Mouse (Mus musculus) heart, adult 9 months (tissue): ENCODE data around the gene Prkn.

Source experiments
- DNase-seq, 2 experiments: peaks; one replicate each; pipeline ENCODE4 v3.0.0; 2022; ENCODE audit warnings: low spot score in 2 of 2

The Prkn gene

DNA sequence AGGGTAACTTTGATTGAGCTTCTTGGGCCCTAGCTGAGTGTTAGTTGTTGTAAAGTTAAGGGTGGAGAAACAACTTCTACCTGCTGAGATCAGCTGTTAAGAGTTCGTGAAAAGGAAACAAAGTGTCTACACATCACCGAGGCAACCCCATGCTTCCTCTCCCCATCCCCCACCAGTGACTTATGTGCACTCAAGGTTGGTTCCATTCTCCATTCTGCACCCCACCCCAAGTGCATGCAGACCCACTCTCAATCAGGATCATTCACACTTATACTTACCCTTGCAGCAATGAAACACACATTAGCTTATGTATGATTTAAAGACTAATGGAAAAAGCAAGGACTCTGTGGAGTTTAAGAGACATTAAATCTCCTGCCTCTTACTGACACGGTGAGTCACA is 691.9 kb downstream of the Prkn start:
- DNase-seq = no peak

DNA sequence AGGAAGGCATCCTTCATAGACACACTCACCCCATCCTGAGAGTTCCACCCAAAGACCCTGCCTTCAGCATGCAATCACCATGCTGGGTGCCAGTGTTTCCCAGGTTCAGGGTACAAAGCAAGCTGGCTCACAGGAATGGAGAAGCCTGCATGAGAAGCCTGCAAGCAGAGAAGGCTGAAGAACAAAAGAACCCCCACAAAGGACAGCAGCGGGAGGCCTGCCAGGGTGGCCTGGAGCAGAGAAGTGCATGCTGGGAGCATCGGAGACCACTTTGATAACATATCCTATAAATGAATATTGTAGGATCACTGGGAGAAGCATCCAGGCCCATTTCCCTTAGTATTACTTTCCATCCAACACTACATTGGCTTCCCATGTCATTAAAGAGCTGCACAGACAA is 692.6 kb downstream of the Prkn start:
- DNase-seq = no peak

DNA sequence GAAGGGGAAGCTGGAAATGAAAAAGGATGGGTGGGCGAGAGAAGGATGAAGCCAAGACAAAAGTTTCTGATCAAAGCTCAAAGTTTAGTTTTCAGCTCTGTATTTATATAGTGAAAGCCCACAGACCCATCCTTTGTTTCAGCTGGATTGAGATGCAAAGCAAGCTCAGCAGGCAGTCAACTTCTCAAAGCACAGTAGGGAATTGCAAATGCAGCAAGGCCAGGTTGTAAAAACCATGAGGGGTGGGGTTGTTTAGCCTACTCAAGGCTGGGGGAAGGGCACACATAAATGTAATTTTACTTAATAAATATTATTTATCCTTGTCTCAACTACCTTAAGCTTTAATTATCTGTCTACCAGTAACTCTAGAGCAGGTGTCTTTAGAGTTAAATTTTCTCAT is 693.7 kb downstream of the Prkn start:
- no peak for DNase-seq

DNA sequence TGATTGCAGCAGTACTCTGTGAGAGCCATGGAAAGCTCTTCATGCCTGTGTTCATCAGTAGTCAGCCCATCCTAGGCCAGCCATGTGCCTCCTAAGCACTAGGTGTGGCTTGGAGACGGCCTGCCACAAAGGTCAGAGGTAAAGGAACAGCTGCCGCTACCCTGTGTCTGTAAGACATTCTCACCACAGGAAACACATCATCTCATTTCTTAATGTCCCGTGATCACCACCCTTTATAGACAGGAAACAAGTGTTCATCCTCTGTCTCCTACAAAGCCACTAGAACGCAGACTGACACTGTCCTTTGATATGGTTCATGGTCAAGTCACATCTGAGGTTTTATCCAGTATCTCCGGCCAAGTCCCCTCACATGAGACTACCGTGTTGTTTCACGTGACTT is 698.6 kb downstream of the Prkn start:
- no peak for DNase-seq

DNA sequence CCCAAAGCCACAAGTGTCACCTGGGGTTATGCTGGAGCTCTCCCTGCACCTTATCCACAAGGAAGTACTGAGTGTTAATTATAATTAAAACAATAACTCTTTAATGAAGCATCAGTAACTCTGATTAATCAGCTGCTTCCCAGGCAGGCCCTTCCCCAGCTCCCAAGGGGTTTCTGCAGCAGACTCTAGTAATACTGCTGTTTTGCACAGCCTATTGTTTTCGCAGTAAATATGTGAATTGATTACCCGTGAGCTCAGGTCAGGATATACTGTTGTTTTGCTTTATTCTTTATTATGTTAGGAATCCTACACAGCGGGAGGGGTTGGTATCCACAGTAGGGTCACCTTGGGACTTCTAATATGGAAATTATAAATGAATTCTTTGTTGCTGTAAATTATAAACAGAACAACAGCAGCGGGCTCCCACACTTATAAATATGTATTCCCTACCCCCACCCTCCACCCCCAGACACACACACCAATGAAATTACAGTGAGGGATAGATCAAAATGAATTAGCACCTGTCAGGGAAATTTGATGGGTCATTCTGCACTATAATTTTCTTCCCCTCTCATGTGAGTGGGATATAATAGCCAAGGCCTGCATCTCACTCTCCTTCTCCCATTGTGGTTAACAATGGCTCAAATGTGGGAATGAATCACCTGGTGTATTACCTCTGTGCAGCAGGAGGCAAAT is 701.9 kb downstream of the Prkn start:
- no peak for DNase-seq

DNA sequence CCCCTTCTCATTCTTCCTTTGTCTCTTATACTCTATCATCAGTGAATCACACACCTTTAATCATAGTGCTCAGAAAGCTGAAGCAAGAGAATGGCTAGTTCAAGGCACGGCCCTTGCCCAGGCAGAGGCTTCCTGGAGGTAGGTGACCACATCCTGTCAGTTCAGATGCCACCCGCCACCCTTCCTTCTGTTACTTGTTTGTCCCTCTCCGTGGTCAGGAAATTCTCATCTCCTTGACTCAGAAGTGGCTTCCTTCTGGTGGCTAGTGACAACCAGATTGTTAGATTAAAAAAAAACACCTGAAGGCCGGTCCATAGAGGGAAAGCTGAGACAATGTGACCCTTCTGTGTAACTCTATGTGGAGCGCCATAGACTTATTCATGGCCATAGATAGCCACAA is 710.4 kb downstream of the Prkn start:
- DNase-seq = no peak

DNA sequence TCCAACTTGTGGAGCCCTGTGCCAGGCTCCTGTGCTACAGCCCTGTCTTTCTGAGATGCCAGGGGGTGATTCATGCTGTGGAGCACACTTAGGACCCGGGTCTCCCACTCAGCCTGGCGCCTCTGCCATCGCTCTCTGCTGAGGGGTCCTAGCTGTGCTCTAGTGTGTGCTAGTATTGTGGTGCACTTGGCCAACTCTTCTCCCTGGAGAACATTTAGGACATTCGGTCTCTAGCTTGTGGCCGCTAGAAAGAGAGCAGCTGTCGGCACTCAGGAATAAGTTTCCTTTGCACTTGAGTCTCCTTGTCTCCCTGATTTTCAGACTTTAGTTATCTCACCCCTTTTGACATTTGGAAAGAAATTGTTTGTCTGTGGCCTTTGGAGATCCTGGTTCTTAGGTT is 725.5 kb downstream of the Prkn start:
- DNase-seq = peak; percentile 6 to 11

DNA sequence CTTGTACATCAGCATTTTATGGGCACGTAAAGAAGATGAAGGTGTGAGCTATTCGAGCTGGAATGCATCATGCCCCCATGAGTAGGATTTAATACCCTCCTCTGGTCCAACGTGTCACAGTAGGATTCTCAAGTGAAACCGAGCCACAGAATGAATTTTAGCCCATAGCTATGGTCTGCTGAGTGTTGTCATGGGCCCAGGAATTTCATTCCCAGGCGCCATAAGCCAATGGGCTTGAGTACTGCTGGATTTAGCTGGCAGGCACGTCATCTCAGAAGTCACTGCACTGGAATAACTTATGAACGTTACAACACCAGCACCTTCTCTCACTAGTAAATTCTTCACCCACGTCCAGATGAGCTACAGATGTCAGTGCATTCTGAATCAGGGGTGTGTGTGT is 730.2 kb downstream of the Prkn start:
- DNase-seq = no peak

DNA sequence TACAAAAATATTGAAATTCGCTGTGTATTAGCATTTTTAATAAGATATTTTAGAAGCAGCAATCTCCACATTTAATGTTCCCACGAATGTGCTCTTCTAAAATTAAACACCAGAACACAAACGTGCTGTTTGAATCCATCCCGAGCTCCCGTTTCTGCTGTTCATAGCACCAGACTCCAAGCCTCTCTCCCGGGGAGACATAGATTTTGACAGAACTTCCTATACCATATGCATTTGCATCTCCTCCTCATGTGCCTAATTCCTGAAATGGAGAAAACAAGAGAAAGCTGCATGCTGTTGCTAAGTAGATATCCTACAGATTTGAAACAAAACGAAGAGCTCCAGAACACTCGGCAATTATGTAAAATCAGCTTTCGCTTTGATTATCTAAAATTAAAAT is 733.5 kb downstream of the Prkn start:
- no peak for DNase-seq

DNA sequence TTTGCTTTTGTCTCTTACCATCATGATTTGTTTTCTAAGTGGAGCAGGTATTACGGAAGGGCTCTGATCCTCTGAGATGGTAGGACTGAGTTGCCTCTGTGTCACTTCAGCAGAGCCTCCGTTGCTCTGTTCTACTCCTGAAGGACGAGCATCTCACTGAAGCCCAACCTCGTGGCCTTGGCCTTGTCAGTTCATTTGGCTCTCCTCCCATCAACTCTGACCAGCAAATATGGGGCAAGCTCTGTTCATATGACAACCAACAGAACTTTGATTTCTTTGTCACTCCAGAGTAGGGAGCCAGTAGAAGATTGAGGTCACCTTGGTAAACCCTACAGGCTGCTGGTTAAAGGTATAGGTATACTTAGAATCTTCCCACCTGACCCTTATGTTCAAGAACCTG is 745.3 kb downstream of the Prkn start:
- DNase-seq = no peak

DNA sequence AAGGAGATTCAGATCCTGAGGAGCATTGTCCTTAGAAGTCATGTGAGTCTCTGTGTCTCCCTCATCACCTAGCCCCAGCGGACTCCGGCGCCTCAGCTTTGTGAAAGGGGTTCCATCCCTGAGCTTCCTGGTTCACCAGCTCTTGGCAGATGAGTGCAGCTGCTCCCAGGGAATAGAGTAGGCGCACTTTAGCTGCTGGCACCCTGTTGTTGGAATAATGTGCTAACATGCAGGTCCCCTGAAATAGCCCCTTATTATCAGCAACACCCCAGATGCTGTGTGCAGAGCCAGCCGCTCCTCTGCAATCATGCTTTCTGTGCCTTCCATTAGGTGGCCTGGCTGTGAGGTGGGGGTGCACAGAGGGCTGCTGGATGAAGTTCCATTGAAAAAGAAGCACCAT is 767.7 kb downstream of the Prkn start:
- no peak for DNase-seq

DNA sequence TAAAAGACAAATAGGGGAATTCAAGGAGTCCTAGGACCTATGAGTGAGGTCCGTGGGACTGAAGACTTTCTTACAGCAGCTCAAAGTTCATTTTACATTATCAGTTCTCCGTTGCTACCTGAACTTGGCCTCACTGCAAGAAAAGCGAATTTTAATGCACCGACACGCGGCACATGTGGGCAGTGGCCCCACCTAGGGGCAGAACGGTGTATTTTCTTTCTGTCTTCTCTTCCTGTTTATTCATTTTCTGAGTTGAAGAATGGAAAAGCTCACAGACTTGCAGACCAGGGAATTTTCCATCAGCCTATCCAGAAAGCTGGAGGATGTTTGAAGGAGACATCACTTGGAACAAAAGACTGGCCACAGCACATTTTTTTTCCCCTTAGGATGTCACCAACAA is 771.3 kb downstream of the Prkn start:
- peak in 1 of 2 experiments; percentile 6 for DNase-seq

DNA sequence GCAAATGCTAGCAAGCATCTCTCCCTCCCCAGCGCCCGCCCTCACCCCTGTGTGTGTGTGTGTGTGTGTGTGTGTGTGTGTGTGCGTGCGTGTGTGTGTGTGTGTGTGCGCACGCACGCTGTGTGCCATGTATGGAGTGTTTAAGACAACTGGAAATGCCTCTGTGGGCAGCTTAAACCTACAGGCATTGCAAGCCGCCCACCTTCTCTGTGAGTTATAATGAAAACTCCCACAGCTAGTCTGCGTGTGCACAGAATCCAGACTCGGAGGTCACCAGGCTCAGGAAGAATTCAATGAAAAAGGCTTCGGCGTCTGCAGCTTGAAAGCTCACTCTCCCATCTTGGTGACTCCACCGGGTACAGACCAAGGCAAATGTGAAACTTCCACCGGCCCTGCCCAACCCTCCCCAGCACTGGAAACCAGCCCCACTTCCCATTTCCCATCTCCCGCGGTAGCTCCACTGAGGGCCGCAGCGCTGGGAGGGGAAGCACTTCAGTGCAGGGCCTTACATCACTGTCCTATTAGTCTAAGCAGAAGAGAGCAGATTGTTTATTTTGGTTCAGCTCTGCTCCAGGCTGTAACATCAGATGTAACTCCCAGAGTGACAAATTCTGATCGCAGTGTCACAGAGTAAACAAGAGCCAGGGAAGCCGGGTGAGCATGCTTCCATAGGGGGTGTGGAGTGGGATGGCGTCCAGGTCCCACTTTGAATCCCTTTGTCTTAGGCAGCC is 772.8 kb downstream of the Prkn start:
- DNase-seq = peak in 1 of 2 experiments; percentile 4

DNA sequence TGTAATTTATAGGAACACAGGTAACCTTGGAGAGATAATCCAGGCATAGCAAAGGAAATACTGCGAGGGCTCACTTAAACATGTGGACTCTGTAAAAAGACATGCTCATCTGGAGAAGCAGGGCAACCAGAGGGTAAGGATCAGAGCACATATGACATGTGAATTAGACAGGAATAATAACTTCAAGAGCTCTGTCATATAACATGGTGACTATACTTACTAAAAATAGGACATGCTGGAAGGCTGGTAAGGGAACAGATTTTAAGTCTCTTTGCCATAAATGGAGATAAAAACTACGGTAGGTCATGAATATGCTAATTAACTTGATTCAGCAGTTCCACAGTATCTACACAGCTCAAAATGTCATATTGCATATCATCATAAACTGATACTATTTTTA is 777.4 kb downstream of the Prkn start:
- no peak for DNase-seq

DNA sequence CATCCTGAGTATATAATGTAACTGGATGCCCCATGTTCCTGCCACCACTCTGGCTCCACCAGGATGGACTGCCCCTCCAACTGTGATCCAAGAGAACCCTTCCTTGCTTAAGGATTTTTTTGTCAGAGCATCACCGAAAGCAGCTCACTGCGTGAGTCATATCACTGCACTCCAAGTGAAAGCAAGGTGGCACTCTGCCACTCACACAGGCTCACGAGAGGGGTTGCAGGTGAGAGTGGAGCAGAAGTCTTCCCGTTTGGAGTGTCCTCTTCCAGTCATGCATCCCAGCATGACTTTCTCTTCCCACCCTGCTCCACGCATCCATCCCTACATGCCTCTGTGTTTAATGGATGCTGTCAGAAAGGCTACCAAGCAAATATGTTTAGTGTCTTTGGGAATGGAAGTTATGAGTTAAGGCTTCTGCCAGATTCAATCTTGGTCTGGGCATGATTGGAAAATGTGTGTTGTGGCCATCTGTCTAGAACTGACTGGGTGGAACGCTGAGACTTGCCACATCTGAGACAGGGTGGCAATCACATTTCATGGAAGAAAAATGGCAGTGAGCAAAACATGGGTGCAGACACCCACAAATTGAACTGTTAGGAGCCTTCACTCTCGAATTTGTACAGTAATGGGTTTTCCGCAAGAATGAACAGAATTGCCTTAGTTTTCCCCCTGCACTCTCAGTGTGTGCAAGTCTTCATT is 778.9 kb downstream of the Prkn start:
- no peak for DNase-seq

DNA sequence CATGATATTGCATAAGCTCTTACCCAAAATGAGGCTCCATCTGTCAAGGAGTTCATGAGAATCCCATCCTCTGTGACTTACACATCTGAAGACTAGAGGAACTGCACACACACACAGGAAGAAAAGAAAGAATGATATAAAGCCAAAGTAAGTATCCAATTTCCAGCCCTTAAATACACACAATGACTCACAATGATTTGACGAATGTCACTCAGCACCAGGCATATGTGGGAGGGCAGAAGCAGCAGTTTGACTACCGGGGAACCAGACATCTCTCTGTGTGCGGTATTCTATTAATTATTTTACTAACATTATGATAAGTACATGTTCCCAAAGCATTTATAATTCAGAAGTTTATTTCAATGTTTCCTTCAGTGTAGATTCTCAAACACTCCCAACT is 780.6 kb downstream of the Prkn start:
- DNase-seq = no peak

DNA sequence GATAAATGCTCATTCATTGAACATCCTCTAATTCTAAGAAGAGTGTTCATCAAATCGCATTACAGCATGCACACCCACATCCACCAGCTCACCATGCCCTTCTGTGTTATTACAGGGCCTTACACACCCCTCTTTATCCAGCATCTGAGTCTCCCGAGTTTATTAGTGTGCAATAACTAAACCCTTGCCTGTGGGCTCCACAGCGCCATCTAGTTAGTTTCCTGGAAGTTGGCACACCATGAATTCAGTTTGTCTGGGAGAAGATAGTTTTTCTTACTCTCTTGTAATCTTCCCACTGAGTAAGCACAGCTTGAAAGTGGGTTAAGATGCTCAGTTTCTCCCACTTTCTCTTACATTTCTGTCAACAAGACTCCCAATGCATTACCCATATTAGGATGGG is 781.3 kb downstream of the Prkn start:
- DNase-seq = no peak

DNA sequence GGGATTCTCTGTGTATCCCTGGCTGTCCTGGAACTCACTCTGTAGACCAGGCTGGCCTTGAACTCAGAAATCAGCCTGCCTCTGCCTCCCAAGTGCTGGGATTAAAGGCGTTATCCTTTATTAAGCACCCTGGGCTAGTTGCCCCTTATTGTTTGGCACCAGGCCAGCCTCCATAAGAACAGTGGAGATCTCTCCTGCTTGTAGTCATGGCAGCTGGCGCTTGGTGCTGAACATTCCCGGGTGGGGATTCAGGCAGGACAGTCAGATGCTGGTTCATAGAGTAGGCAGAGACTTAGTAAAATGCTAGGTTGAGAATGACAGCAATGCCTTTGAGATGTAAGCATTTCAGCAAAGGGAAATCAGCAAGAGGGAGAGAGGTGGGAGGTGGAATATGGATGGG is 786.1 kb downstream of the Prkn start:
- no peak for DNase-seq

DNA sequence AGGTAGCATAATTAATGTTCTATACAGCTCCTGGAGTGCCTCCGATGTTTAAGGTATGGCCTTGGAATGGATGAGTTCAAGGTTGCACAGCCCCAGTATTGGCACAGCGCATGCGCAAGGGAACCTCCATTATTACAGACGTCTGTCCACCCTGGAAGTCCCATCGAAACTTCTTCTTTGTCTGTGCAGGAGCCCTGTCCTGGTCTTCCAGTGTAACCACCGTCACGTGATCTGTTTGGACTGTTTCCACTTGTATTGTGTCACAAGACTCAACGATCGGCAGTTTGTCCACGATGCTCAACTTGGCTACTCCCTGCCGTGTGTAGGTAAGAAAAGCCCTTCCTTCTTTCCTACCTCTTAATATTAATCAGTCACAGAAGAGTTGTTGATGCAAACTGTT is 794.9 kb downstream of the Prkn start:
- DNase-seq = no peak

DNA sequence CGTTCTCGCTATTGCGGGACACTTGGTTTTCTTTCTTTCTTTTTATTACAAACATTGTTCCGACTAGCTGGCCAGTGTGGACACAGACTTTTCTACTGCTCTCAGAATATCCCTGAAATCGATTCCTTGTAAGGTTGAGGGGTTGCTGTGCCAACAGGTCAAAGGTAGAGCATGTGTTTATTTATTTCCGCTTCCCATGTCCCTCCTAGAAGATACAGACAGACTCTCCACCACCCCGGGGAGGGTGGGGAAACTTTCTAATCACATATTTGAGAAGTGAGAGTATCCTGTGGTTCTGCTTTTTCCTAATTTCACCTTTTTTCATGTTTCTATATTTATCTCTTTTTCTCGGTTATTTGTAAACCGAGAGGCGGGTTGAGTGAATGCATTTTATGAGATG is 797.5 kb downstream of the Prkn start:
- no peak for DNase-seq

DNA sequence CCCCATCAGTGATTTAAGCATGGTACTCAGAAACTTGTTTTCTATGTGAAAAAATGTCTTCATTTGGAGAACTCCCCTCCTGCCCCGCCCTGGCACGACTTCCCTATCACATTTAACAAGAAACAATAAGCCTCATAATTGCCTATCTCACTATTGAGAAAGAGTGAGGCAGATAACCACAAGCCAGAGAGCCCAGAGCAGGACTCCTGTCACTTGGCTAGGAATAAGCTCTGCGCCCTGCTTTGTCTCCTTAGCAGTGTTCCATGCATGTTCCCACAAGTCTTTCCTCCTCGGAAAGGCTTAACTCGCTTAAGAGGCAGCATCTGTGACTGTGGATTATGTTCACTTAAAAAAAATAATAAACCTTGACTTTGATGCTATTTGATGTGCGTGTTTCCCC is 798.3 kb downstream of the Prkn start:
- no peak for DNase-seq

DNA sequence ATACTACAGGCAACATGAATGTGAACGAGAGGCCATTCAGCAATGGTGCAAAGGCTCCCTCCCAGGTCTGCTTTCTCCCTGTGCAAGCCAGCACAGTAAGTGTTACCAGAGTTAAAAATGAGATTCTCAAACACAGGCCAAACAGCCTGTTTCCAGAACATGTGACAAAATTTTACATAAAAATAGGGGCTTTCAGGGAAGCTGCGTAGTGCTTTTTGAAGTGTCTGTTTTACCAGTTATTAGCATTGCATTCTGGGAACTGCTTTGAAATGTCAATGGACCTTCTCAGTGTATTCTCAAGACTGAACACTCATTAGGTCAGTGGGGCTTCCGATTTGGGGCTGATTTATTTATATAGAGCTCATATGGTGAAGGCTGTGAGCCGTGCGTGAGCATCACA is 799.6 kb downstream of the Prkn start:
- no peak for DNase-seq

DNA sequence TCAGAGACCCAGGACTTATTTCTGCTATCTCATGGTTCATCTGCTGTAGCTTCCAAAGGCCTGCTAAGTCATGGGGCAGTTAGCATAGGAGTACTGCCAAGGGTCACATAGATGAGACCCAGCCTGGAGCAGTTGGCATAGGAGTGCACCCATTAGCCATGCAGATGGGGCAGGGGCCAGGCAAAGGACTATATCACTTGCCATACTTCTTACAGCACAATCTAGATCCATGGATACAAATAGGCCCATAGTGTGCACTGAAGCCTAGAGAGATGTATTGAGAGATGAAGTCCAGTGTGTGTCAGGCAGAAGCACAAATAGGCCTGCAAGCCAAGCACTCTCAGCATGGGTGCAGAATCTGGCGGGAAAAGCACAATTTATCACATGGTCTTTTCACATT is 802.1 kb downstream of the Prkn start:
- no peak for DNase-seq
